Mouse (Mus musculus): ENCODE measurements around the gene Sec14l4. TPM values are rescaled to one million over a fixed set of nuclear protein-coding genes. Genes with fewer than 3 reads are reported as not detected.
A peak's percentile ranks its signal among the peaks of the same experiment; 100 is the strongest.
"Not testable (repeated sequence)": the region's sequence is repeated elsewhere in the genome, so short reads cannot be mapped to it uniquely, and the experiment has no call there.

The Sec14l4 gene
- total RNA-seq (2015) (not detected in 2 replicates), total RNA-seq (2017) (not detected in 2 replicates)

- no peak for ATAC-seq (ENCODE audit: poor library complexity, severe bottlenecking)
Observed at GRCm38 (mm10) chr11:4031126-4031941, at the start of gene Sec14l4. Gene Sec14l4, plus strand, starts transcription at chr11:4031462.

DNA sequence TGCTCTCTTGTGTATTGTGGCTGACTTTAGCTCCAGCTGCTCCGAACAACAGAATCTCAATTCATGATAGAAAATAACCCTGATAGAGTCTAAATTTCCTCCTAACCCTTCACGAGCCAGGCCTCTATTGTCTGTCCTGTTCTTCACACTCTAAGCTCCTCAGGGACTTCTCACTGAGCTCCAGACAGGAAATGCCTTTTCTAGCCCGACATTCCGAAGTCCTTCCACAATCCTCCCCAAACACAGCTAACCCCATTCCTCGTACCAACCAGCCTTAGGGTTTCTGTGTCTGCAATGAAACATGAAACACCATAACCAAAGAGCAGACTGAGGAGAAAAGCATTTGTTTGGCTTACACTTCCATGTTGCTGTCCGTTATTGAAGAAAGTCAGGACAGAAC, 49.7 kb upstream of the Sec14l4 start:
- ATAC-seq (ENCODE audit: poor library complexity, severe bottlenecking), result no peak

DNA sequence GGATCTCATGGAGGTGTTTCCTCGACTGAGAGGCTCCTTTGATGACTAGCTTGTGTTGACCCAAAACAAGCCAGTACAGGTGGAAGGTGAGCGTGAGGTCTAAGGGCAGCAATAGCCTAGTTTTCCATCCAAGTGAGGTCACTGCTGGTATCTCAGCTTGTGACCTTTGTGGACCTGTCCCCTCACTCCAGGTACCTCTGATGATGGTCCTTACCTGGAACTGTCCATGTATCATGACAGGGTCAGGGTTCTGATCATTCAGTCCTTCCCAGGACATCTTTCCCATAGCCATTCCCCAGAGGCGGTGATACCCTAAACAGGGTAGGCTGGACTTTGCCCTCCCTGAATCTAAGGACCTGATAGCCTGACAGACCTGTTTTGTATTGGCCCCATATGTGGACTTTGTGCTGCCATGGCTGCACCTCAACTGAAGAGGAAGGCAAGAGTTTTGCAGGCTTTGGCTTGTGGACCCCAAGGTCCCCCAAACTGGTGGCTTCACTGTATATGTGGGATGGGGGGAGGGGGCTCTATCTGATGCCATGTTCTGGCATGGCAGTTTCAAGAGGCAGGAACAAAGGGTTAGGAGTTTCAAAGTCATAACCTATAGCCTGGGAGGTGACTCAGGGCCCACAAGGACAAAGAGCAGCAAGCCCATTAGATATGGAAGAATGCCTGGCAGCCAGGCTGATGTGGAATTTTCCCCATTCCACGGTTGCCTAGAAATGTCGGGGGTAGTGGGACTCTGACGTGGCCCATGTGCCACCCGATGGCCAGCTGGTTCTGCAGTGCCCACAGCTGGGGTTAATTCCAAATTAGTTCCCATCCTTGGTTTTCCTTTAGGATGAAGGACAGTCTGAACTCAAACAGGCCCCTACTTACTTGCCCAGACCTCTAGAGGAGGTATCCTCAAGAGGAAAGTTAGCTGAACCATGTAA, 48.7 kb upstream of the Sec14l4 start:
- ATAC-seq (ENCODE audit: poor library complexity, severe bottlenecking), result no peak

DNA sequence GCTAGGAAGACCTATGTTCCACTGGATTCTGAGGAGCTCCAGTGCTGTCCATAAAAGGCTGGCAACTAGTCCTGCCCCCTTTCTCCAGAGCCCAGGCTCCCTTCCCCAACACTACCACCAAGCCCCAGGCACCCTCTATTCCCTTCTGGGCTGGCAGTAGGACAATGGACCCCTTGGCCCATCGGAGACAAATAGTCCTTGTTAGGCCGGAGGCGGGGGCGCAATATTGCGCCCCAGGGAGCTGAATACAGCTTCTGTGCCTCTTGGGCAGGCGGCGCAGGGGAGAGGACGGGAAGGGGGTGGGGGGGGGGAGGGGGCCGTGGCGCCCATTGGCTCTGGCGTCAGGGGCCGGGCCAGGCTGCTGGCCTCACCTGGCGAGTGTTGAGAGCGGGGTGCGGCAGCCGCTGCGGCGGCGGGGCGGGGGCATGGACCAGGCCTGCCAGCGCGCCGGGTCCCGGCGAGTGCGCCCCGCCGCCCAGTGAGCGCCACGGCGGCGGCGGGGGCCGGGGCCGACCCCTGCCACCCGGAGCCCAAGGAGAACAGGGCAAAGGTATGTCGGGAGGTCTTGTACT, 47.9 kb upstream of the Sec14l4 start, which contains the start of gene Gal3st1:
Gene Gal3st1 (plus strand): TSS at position 346 of the 572 bp plus-strand sequence.
- ATAC-seq (ENCODE audit: poor library complexity, severe bottlenecking), result no peak

DNA sequence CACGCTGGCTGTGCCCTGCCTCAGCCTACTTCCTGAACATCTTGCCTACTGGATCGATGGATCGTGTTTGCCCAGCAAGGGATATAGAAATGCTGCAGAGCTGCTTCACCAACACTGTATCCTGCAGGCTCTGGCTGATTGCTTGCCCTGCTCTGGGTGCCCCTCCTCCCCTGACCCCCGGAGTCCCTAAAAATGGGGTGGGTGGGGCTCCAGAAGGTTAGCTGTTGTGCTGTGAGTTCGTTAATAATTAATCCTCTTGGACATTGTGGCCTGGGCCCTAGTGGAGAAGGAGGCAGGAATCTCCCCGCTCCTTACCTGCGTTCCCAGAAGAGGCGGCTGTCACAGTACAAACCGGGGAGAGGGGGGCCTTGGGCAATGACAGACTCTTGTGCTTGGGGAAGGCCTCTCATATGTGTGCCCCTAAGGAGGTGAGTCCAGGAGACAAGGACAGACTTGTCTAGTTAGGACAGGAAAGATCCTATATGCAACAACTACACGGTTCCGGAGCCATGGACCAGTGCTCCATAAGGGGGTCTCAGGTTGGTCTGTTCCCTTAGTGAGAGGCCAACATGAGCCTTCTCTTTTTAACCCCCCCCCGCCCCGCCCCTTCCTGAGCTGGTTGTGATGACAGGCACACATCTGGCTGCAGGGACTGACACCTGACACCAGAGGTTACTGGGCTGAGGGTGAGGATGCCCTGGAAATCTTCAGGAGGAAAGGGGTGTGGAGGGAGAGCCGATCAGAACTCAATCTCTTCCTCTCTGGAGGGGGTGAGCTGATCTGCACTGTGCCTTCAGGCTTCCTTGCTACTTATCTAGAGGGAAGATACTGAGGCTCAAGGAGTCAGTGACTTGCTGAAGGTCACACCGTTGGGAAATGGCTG, 47.2 kb upstream of the Sec14l4 start:
- no peak for ATAC-seq (ENCODE audit: poor library complexity, severe bottlenecking)

DNA sequence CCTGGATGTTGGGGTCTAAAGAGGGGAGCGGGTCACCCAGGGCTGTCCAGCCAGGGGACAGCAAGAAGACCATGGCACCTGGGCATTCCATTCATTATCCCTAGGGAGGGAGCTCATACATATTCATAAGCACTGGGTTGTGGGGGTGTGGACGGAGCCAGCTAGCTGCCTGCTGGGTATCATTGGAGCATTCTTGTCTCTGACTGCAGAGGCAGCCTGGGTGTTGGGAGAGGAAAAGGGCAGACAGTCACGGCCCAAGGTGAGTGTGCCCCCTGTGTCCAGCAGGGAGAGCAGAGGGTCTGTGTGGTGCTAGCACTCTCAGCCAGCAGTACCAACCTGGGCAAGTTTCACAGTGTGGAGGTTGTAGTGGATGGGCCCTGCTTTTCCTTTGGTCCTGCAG, 41.5 kb upstream of the Sec14l4 start:
- no peak for ATAC-seq (ENCODE audit: poor library complexity, severe bottlenecking)

DNA sequence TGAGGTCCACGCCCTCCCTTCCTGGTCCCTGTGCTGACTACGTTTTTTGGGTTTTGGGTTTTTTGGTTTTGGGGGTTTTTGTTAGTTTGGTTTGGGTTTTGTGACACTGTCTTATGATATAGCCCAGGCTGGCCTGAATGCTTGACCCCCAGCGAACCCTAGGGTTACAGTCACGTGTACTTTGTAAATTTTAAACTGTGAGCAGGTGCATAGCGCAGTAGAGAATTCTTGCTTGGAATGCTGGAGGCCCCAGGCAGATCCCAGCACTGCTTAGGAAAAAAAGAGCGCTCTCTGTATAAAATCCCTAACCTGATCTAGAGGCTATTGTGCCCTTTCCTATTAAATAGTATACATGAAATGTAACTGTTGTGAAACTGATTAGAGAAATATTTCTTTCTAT, 38.1 kb upstream of the Sec14l4 start:
- no peak for ATAC-seq (ENCODE audit: poor library complexity, severe bottlenecking)

DNA sequence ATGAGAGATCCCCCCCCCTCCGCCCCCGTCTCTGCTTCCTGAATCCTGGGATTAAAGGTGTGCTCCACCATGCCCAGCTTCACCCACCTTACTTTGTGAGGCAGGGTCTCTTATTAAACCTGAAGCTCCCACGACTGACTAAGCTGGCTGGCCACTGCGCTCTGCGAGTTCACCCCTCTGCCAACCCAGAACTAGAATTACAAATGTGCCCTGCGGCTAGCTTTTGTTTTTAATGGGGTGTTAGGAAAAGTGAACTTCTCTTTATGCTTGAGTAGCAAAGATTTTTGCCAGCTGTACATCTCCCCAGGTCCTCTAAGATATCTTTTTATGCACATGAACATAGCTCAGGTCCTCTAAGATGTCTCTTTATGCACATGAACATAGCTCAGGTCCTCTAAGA, 37.3 kb upstream of the Sec14l4 start:
- no peak for ATAC-seq (ENCODE audit: poor library complexity, severe bottlenecking)

- no peak for ATAC-seq (ENCODE audit: poor library complexity, severe bottlenecking)
Observed at GRCm38 (mm10) chr11:3995511-3995910, 35.8 kb upstream of the Sec14l4 start.

- ATAC-seq (ENCODE audit: poor library complexity, severe bottlenecking), result no peak
Observed at GRCm38 (mm10) chr11:3996840-3997239, 34.4 kb upstream of the Sec14l4 start.

GRCm38 (mm10) chr11:3997978-3998720, 33.1 kb upstream of the Sec14l4 start:
- peak; percentile 93 for ATAC-seq (ENCODE audit: poor library complexity, severe bottlenecking)

- no peak for ATAC-seq (ENCODE audit: poor library complexity, severe bottlenecking)
Observed at GRCm38 (mm10) chr11:3999547-3999946, 31.7 kb upstream of the Sec14l4 start.

- peak; percentile 77 for ATAC-seq (ENCODE audit: poor library complexity, severe bottlenecking)
Observed at GRCm38 (mm10) chr11:4001603-4002002, 29.7 kb upstream of the Sec14l4 start.

GRCm38 (mm10) chr11:4005220-4005805, 25.9 kb upstream of the Sec14l4 start:
- no peak for ATAC-seq (ENCODE audit: poor library complexity, severe bottlenecking)

GRCm38 (mm10) chr11:4006462-4006861, 24.8 kb upstream of the Sec14l4 start:
- ATAC-seq (ENCODE audit: poor library complexity, severe bottlenecking), result no peak

- ATAC-seq (ENCODE audit: poor library complexity, severe bottlenecking), result no peak
Observed at GRCm38 (mm10) chr11:4012616-4013015, 18.6 kb upstream of the Sec14l4 start.

DNA sequence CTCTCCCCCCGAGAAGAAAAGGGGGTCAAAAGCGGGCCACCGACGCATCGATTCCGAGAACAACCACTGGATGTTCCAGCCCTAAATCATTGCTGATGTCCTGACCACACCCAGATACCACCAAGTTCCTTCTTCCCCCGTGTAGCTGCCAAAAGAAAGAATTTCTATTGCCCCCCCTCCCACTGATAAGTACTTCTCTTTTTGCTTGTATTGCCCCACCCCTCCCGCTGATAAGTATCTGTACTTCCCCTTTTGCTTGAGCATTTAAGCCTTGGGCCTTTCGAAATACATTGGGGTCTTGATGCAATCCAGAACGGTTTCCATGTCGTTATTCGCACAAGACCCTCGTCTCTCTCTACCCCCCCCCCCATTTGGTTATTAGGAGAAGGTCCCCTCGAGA, 15.5 kb upstream of the Sec14l4 start:
- ATAC-seq (ENCODE audit: poor library complexity, severe bottlenecking), result not testable (repeated sequence)

GRCm38 (mm10) chr11:4022111-4022510, 9.2 kb upstream of the Sec14l4 start:
- not testable (repeated sequence) for ATAC-seq (ENCODE audit: poor library complexity, severe bottlenecking)

DNA sequence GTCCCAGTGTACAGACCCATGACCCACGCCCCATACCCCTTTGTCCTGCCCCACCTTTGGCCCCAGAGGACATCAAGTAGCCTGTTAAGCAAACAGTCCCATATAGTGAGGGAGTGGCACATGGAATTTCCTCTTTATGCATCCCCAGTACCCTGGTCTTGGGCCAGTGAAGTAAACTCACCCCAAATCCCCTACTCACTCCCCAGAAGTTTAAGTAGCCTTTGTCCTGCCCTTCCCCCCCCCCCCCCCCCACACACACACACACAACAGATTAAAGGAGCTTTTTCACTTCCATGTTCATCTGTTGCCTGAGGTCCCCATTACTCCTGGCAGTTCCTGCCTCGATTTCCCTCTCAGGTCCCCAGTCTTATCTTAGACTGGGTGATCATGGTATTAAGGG, 7.9 kb upstream of the Sec14l4 start:
- no peak for ATAC-seq (ENCODE audit: poor library complexity, severe bottlenecking)
